Mouse (Mus musculus): ENCODE results near the gene Fam53a.

DNA sequence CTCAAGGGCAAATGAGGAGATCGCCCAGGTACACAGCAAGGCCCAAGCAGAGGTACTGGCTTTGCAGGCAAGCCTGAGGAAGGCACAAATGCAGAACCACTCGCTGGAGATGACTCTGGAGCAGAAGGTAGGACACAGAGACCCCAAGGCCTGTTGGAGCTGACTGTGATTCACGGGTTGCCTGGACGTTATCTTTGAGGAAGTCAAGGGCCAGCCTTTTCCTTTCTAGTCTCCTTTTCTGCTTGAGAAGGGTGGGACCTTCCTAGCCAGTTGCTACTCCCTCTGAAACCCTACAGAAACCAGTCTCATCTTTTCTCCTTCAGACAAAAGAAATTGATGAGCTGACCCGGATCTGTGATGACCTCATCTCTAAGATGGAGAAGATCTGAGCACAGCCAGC is 42.2 kb upstream of the Fam53a start:
- TF ChIP-seq TAL1 (IDR thresholded peaks at IDR 0.05; ENCODE audit: low read length) (no peak), GATA1 (IDR thresholded peaks at IDR 0.05; ENCODE audit: low read length) (no peak)
